Mouse (Mus musculus) kidney, postnatal 10 days (tissue): Measurements from ENCODE around the gene Jmjd4.
A peak's percentile ranks its signal among the peaks of the same experiment; 100 is the strongest.

Experiments used
- DNase-seq: peaks from one replicate; pipeline ENCODE4 v3.0.0; 2021; ENCODE audit warnings: mixed read lengths

Jmjd4 gene

GRCm38 (mm10) chr11:59472326-59472677 is 22.5 kb downstream of the Jmjd4 start, which contains the start of gene Zfp867:
Zfp867 (minus strand) TSS chr11:59472474.
- peak; percentile 94 for DNase-seq

GRCm38 (mm10) chr11:59477240-59477639 is 27.4 kb downstream of the Jmjd4 start:
- DNase-seq, result no peak

GRCm38 (mm10) chr11:59483212-59483611 is 33.4 kb downstream of the Jmjd4 start:
- peak; percentile 76 for DNase-seq

DNA sequence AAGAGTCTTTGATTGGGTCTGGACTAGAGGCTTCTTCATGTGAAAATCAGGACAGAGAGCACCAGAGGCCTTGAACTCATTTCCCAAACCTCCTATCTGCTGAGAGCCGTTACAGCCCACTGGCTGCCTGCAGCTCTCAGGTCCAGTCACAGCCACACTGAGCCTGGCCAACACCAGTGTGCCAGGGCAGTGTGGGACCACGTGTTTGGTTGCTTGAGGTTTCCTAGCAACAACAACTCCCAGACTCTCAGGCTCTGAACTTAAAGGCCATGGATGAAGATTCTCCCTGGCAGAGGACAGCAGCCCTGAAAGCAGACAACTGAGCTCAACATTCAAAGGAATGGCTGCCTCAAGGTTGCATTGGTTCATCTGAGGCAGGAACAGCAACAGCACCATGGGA is 35.8 kb downstream of the Jmjd4 start:
- no peak for DNase-seq

DNA sequence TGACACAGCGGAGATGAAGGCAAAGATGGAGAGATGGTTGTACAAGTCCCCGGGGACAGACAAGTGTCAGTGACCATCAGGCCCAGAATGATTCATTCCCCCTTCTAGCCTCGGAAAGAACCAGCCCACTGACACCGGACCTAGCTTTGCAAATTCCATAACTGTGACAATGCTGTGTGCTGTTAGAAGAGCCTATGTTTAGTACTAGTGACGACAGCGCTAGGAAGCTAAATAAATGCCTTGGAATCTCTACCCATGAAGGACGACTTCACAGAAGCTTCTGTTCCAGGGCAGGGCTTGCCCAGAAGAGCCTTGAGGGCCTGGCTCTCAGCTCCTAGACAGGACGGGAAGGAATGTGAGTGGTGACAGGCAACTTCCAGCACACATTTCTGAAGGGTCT is 36.4 kb downstream of the Jmjd4 start:
- no peak for DNase-seq

DNA sequence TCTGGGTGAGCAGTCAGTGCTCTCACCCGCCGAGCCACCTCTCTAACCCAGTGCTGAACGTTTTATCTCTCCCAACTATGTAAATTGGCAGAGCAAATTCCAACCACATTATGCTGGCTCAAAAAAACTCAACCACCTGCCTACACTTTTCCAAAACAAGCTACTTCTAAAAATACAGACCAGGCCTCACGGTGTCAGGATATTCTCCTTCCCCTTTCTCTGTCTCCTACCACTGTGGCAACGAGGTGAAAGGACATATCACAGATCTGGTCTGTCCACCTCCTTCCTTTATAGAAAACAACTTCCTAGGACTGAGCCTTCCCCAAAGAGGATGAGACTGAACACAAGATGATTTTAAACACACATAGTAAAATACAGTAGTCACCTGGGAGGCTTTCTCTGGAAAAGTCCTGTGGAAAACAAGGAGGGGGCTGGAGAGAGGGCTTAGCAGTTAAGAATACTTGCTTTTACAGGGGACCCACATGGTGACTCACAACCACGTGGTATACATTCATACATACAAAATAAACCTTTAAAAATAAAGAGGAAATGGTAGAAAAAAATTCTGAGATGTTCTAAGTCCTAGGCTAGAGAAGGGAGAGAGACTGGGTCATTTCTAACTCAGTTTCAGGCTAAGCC is 46.9 kb downstream of the Jmjd4 start:
- DNase-seq, result no peak

DNA sequence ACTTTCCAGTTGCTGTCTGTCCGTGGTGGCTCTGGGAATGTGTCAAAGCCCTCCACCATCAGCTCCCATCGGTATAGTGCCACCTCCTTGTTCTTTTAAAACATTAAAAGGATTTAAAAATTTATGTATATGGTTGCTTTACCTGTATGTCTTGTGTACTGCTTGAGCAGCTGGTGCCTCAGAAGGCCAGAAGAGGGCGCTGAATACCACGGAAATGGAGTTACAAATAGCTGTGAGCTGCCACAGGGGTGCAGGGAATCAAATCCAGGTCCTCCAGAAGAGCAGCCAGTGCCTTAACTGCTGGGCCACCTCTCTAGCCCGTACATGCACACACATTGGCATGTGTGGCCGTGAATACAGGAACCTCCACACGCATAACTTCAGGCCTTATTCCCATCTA is 47.9 kb downstream of the Jmjd4 start:
- DNase-seq, result no peak

DNA sequence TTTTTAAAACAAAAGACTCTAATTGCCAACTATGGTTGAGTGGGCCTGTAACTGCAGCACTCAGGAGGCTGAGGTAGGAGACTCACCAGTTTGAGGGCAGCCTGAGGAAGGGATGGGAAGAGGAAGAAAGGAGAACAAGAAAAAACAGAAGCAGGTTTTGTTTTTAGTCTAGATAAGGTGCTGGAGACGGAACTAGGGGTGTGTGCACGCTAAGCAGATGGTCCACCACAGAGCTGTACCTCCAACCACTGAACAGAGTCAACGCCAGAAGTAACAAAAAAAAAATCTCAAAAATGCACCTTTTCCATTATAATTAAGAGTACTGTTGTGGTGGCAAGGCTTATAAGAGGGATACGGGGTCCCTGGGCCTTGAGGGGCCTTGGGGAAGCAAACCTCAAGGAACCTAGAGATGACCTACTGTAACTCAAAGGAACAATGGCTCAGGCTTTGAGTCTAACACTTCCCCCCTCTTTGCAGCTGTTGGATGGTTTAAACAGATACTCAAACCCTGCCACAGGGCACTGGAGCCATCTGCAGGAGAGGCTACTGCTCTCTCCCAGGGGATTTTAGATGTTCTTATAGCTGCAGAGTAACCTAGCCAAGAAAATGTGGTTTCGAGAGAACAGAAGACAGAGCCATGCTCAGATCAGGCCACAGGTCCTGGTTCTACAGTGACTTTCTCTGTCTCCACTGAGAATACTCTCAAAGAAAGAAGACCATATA is 52.3 kb downstream of the Jmjd4 start:
- no peak for DNase-seq

DNA sequence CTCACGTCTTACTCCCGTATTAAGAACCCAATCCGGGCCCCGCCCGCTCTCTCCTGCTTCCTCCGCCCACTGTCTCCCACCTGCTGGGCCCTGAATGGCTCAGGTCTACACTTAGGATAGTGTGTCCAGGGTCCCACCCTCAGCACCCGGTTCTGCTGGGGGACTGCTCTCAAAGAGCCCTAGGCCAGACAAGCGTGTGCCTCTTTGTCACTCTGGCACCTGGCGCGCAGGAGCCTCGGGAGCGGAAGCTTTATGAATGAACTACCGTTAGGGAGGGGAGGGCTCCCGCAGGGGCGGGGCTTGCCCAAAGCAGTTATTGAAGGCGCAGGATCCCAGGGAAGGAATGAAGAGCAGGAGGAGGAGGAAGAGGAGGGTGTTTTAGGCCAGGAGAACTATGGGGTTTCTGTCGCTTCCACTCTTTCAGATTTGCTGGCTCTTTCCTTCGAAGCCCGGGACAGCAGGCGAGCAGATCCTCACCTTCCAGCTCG is 55.5 kb downstream of the Jmjd4 start:
- DNase-seq, result peak; percentile 79

DNA sequence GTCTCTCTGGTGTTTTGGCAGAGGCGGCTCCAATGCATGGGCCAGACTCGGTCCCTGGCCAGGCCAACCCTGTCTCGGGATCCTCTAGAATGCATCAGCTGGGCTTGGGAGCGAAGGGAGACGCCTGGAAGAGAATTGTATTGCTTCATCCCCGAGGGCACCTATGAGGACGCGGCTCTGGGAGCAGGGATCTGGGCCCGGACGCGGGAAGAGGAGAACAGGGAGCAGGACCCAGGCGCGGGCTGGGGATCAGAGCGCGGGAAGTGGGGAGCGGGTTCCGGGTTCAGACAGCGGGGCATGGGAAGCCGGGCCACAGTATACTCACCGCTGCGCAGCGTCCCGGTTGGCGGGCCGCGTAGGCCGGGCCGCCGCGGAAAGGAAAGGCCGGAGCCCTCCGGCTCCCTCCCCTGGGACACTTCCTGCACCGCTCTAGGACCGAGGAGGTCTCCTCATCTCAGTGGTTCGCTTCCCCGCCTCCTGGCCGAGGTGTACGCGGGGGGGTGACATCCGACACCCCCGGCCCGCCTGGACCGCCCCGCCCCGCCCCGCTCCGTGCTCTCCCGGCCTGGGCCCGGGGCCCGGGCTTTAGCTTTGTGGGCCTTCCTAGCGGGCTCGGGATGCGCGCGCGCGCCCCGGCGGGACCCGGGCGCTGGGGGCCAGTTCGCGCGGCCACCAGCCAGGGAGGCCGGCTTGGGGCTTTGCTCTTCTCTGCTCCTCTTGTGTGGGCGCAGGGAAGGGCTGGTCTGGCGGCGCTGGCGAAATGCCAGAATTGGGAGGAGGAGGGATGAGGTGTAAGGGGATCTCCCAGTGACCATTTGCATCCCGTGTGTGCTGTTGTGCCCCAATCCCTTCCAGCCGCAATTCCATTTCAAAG is 56.2 kb downstream of the Jmjd4 start:
- peak; percentile 95 for DNase-seq

DNA sequence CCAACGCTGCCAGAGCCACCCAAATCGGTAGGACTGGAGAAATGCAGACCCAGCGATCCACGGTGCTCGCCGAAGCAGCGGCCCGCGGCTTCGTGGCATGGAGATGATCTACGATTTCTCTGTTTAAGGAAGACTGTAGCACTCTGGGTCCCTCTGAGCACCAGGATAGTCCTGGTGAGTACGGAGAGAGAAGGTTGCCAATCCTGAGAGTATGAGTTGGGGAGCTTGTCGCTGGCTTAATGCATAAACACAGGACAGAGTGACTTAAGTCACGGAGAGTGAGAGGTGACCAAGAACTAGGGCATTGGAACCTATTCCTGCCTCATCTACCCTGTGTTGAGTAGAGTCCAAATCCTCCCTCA is 56.8 kb downstream of the Jmjd4 start:
- DNase-seq, result no peak
